Mouse (Mus musculus) lung, postnatal 0 days (tissue): ENCODE data around the gene 4930548H24Rik. TPM values are rescaled to one million over a fixed set of nuclear protein-coding genes. Genes with fewer than 3 reads are reported as not detected.

Experiments used
- ATAC-seq: fragments of 200-750 bp; cut with Nextera tagmentation; 2 replicates; pipeline ENCODE4 v1.8.0; 2017; ENCODE audit warnings: moderate library complexity
- DNase-seq: peaks from one replicate; pipeline ENCODE4 v3.0.0-alpha.2; 2016; ENCODE audit warnings: low spot score
- H3K27ac ChIP-seq: fragments of 300-500 bp; sonication (generic); 2 replicates; pipeline ENCODE4 v1.5.1; 2014; ENCODE audit warnings: antibody characterized with exemption, mild to moderate bottlenecking, low read length, mixed read lengths
- H3K27me3 ChIP-seq: fragments of 300-500 bp; sonication (generic); replicated peaks from 2 replicates; pipeline ENCODE4 v1.6.1; 2014; ENCODE audit warnings: low read length, mixed read lengths; ENCODE audit not compliant: insufficient read depth
- H3K36me3 ChIP-seq: fragments of 300-500 bp; sonication (generic); 2 replicates; pipeline ENCODE4 v1.6.1; 2014; ENCODE audit warnings: low read length, mixed read lengths; ENCODE audit not compliant: insufficient read depth
- H3K4me1 ChIP-seq: fragments of 300-500 bp; sonication (generic); 2 replicates; pipeline ENCODE4 v1.6.1; 2014; ENCODE audit warnings: antibody characterized with exemption, low read depth, low read length, mixed read lengths; ENCODE audit not compliant: insufficient read depth
- H3K4me2 ChIP-seq: fragments of 300-500 bp; sonication (generic); replicated peaks from 2 replicates; pipeline ENCODE4 v1.6.1; 2014; ENCODE audit warnings: low read depth, mild to moderate bottlenecking, low read length, moderate library complexity, mixed read lengths
- H3K4me3 ChIP-seq: fragments of 300-500 bp; sonication (generic); 2 replicates; pipeline ENCODE4 v1.5.1; 2014; ENCODE audit warnings: low read depth, low read length
- H3K9ac ChIP-seq: fragments of 300-500 bp; sonication (generic); replicated peaks from 2 replicates; pipeline ENCODE4 v1.6.1; 2014; ENCODE audit warnings: low read depth, mild to moderate bottlenecking
- H3K9me3 ChIP-seq: fragments of 300-500 bp; sonication (generic); 2 replicates; pipeline ENCODE4 v1.6.1; 2016; ENCODE audit warnings: low read length, mixed read lengths
- CTCF ChIP-seq: IDR thresholded peaks from 2 replicates; pipeline ENCODE4 v1.5.1; 2016; ENCODE audit warnings: antibody characterized with exemption, mild to moderate bottlenecking
- EP300 ChIP-seq: IDR thresholded peaks from 2 replicates; pipeline ENCODE4 v1.6.1; 2016; ENCODE audit warnings: antibody characterized with exemption, mild to moderate bottlenecking, control low read depth
- WGBS: fragments of 180-500 bp; shearing (Covaris S2); extraction: QIAGEN DNeasy Blood & Tissue Kit; methylation state at CpG from one replicate; pipeline ENCODE4 v1.1.7; 2014; 5-methylcytosine and 5-hydroxymethylcytosine counted together
- polyA plus RNA-seq: library from polyadenylated mRNA; unstranded; fragments of >200 nt; fragmentation: Nextera tagmentation; extraction: Ambion mirVana; gene quantifications from 2 replicates; pipeline ENCODE4 v1.2.1, GENCODE M21; 2015

4930548H24Rik gene
- not detected in 2 replicates for polyA plus RNA-seq

DNA sequence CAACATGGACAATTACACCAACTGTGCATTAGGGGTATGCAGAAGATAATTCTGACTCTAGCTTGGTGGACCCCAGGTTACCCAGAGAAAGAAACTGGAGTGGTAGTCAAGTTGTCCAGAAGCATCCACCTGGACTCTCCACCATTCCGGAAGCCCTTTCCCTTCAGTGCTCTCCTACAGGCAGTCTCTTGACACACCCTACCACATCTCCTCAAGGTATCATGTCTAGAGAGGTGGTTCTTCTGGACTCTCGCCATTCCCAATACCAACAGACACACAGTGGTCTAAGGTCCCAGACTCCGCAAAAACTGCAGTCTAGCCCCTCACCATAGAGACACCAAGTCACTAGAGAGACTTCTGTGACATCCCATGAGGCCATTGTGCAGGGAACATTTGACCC is at the start of gene 4930548H24Rik:
TSS of gene 4930548H24Rik (plus strand) at position 301 of the 400 bp plus-strand sequence.
- H3K4me1 ChIP-seq: no peaks in the 10 kb centered on the region
- no peak for DNase-seq
- no peak within 1 kb of the TSS for H3K4me2 ChIP-seq
- ATAC-seq: no peak
- no peaks in the 10 kb centered on the region for H3K27me3 ChIP-seq
- H3K36me3 ChIP-seq: peaks cover 12% of the 10 kb centered on the region; the same call in 1 of the 2 replicates
- 91% methylated on average over 3 of the region's 3 CpGs for WGBS
- H3K27ac ChIP-seq: no peak within 1 kb of the TSS
- TF ChIP-seq EP300 (no peak), CTCF (no peak)
- H3K9me3 ChIP-seq: no peaks in the 10 kb centered on the region
- H3K4me3 ChIP-seq: no peak within 1 kb of the TSS
- no peak within 1 kb of the TSS for H3K9ac ChIP-seq

DNA sequence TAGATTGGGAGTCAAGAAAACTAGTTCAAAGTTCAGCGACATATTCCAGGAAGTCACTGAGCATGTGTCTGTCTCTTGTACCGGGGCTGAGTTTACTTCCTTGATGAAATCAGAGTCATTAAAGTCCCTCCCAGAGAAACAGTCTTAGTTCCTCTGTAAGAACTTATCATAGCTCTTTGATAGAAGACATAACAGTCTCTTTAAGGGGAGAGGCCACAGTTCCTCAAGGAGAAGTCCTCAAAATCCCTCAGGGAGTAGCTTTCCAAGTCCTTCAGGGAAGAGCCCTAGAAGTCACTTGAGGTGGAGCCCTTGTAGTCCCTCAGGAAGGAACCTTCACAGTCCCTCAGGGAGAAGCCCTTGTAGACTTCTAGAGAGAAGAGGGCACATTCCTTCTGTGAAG is 34.2 kb upstream of the 4930548H24Rik start:
- 46% methylated on average over 2 of the region's 2 CpGs for WGBS
- ATAC-seq: peak; percentile 47

DNA sequence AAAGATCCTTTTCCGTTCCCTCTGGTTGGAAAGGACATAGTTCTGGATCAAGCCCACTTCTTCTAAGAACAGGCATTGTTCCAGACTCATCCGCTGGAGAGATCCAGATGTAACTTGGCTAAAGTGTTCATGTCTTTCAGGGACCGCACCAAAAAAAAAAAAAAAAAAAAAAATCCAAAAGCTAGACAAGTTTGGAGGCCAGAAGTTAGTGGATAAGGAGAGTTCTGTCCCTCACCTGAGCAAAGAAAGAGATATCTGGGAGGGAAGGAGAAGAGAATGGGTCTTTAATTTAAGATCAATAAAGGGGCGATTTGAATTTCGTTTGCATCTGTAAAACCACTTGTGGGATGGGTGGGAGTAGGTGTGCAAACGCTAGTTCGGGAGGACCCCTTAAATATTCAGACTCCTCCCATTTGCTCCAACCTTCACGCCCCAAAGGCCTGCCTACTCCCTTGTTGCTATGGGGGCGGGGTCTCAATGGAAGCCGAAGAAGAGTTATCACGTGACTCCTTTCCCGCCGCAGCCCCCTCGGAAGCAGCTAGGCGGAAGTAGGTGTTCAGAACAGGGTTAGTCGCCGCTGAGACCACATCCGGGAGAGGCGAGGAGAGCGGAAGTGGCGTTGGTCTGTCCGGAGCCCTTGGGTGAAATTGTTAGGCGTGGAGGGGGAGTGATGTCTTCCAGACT is 33.5 kb upstream of the 4930548H24Rik start, which contains the start of gene Zfp512:
TSS of gene Zfp512 (plus strand) at position 554 of the 684 bp plus-strand sequence.
- H3K36me3 ChIP-seq: no peaks in the 10 kb centered on the region
- H3K4me1 ChIP-seq: peaks cover 4% of the 10 kb centered on the region; the same call in 1 of the 2 replicates
- peak within 1 kb of the TSS; percentile 49 for H3K4me3 ChIP-seq
- H3K4me2 ChIP-seq: peak within 1 kb of the TSS; percentile 54
- 5% methylated on average over 23 of the region's 23 CpGs for WGBS
- peak; percentile 99 for ATAC-seq
- peak within 1 kb of the TSS; percentile 47 for H3K27ac ChIP-seq
- no peaks in the 10 kb centered on the region for H3K9me3 ChIP-seq
- no peaks in the 10 kb centered on the region for H3K27me3 ChIP-seq
- peak within 1 kb of the TSS; percentile 47 for H3K9ac ChIP-seq
- DNase-seq: peak; percentile 100
- TF ChIP-seq CTCF (no peak), EP300 (no peak)

More for the DNA sequence above, 34.2 kb upstream of the 4930548H24Rik start:
- H3K27ac ChIP-seq: peak overlapping the region; percentile 47; the same call in 1 of the 2 replicates
- H3K9ac ChIP-seq: no peak overlapping the region
- H3K27me3 ChIP-seq: no peaks in the 10 kb centered on the region
- peaks cover 4% of the 10 kb centered on the region; the same call in 1 of the 2 replicates for H3K4me1 ChIP-seq
- TF ChIP-seq CTCF (no peak), EP300 (no peak)
- no peaks in the 10 kb centered on the region for H3K9me3 ChIP-seq
- DNase-seq: peak; percentile 59
- H3K4me3 ChIP-seq: no peak overlapping the region
- H3K36me3 ChIP-seq: no peaks in the 10 kb centered on the region
- H3K4me2 ChIP-seq: peak overlapping the region; percentile 54; the same call in 1 of the 2 replicates

DNA sequence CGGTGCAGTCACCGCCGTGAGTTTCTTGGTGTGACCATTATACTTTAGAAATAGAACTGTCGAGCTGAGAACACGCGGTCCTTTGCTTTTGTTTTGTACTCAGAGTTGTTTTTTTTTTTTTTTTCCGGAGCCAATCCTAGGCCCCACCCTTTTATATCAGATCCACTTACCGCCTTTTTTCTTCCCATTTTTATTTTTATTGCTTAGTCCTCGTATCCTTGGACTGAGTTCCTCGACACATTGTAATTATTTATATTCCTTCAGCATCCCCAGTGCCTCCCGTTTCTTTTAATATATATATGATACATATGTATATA is 33.0 kb upstream of the 4930548H24Rik start:
- no peak for TF ChIP-seq EP300
- TF ChIP-seq CTCF: no peak
- ATAC-seq (no peak; the same call in 1 of the 2 replicates), DNase-seq (no peak)
- peak overlapping the region; percentile 54 for H3K4me2 ChIP-seq
- peaks cover 4% of the 10 kb centered on the region; the same call in 1 of the 2 replicates for H3K4me1 ChIP-seq
- WGBS: under 1% methylated on average over 11 of the region's 11 CpGs
- H3K4me3 ChIP-seq: peak overlapping the region; percentile 49
- no peaks in the 10 kb centered on the region for H3K36me3 ChIP-seq
- H3K9ac ChIP-seq: peak overlapping the region; percentile 47
- H3K27ac ChIP-seq: 0 out of 2 replicates have a peak overlapping the region, but pooled peaks have one; percentile 47
- no peaks in the 10 kb centered on the region for H3K27me3 ChIP-seq
- H3K9me3 ChIP-seq: no peaks in the 10 kb centered on the region

DNA sequence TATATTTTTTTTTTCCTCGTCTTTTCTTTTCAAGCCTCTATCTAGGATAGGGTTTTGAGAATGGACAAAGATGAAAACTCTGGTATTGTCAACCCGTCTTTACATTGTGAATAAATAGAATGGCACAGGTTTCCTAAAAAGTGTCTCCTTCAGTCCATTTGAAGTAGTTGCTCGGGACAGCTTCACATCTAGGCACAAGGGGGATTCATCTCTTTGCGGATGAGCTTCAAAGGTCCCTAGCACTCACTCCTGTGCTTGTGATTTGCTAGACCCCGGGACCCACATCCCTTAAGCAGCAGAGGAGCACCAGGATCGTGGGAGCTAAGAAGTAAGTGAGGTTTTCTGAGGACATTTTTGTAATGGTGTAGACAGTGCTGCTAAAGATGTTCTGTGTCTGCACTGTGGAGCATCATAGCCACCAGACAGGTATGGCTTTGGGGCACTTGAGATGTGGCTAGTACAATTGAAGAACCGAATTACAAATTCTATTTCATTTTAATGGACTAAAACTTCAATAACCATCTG is 32.6 kb upstream of the 4930548H24Rik start:
- Histone ChIP-seq H3K27me3 (no peaks in the 10 kb centered on the region), H3K4me2 (peak overlapping the region; percentile 54), H3K36me3 (no peaks in the 10 kb centered on the region), H3K4me1 (peaks cover 4% of the 10 kb centered on the region; the same call in 1 of the 2 replicates), H3K9me3 (no peaks in the 10 kb centered on the region), H3K27ac (no peak overlapping the region), H3K4me3 (peak overlapping the region; percentile 49), H3K9ac (peak overlapping the region; percentile 47; the same call in 1 of the 2 replicates)
- no peak for ATAC-seq
- TF ChIP-seq EP300 (no peak), CTCF (no peak)
- 10% methylated on average over 7 of the region's 7 CpGs for WGBS
- peak; percentile 15 for DNase-seq

DNA sequence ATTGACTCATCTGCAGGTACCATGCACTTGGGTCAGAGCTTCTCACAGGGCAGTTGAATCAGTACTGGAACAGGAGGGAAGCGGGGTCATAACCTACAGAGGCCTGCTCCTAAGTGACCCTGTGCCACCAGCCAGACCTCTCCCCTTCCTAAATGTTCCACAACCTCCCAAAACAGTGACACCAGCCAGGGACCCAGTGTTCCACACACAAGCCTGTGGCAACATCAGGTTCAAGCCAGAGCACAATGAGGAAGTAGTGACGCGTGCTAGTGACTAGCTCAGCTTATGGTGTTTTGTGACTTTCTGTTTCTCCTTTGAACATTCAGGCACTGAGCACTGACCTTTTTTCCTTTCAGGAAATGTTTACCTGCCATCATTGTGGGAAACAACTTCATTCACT is 17.7 kb upstream of the 4930548H24Rik start:
- ATAC-seq: no peak; the same call in 1 of the 2 replicates
- no peak for TF ChIP-seq EP300
- no peak for TF ChIP-seq CTCF
- Histone ChIP-seq H3K27ac (no peak overlapping the region), H3K4me3 (no peak overlapping the region), H3K27me3 (no peaks in the 10 kb centered on the region), H3K9me3 (no peaks in the 10 kb centered on the region), H3K4me2 (no peak overlapping the region), H3K36me3 (peaks cover 15% of the 10 kb centered on the region; the same call in 1 of the 2 replicates), H3K9ac (no peak overlapping the region), H3K4me1 (no peaks in the 10 kb centered on the region)
- 91% methylated on average over 3 of the region's 3 CpGs for WGBS
- peak; percentile 50 for DNase-seq
